Mouse (Mus musculus) intestine, embryonic 16.5 days (tissue): ENCODE data around the gene Gm13275. TPM values are rescaled to one million over a fixed set of nuclear protein-coding genes. Genes with fewer than 3 reads are reported as not detected.
A peak's percentile ranks its signal among the peaks of the same experiment; 100 is the strongest.
"Not testable (repeated sequence)": the region's sequence is repeated elsewhere in the genome, so short reads cannot be mapped to it uniquely, and the experiment has no call there.

ENCODE experiments used
- ATAC-seq: fragments of 200-750 bp; cut with Nextera tagmentation; 2 replicates; pipeline ENCODE4 v1.8.0; 2017; ENCODE audit warnings: moderate TSS enrichment, moderate library complexity
- H3K27ac ChIP-seq: fragments of 300-500 bp; sonication (generic); 2 replicates; pipeline ENCODE4 v1.5.1; 2014; ENCODE audit warnings: mild to moderate bottlenecking, low read length
- H3K27me3 ChIP-seq: fragments of 300-500 bp; sonication (generic); replicated peaks from 2 replicates; pipeline ENCODE4 v1.6.1; 2014; ENCODE audit warnings: low read length, control low read depth, mixed read lengths; ENCODE audit not compliant: control insufficient read depth, insufficient read depth
- H3K36me3 ChIP-seq: fragments of 300-500 bp; sonication (generic); 2 replicates; pipeline ENCODE4 v1.6.1; 2014; ENCODE audit warnings: low read length, control low read depth; ENCODE audit not compliant: control insufficient read depth, insufficient read depth
- H3K4me1 ChIP-seq: fragments of 300-500 bp; sonication (generic); 2 replicates; pipeline ENCODE4 v1.6.1; 2014; ENCODE audit warnings: low read length, control low read depth, mixed read lengths; ENCODE audit not compliant: control insufficient read depth, insufficient read depth
- H3K4me2 ChIP-seq: fragments of 300-500 bp; sonication (generic); 2 replicates; pipeline ENCODE4 v1.6.1; 2014; ENCODE audit warnings: low read depth, low read length, control low read depth
- H3K4me3 ChIP-seq: fragments of 300-500 bp; sonication (generic); 2 replicates; pipeline ENCODE4 v1.5.1; 2014; ENCODE audit warnings: mild to moderate bottlenecking, low read length
- H3K9ac ChIP-seq: fragments of 300-500 bp; sonication (generic); 2 replicates; pipeline ENCODE4 v1.6.1; 2014; ENCODE audit warnings: low read depth, low read length
- H3K9me3 ChIP-seq: fragments of 300-500 bp; sonication (generic); 2 replicates; pipeline ENCODE4 v1.6.1; 2016; ENCODE audit warnings: low read length, control low read depth; ENCODE audit not compliant: control insufficient read depth
- WGBS: fragments of 180-500 bp; shearing (Covaris S2); extraction: QIAGEN DNeasy Blood & Tissue Kit; methylation state at CpG from one replicate; pipeline ENCODE4 v1.1.7; 2014; 5-methylcytosine and 5-hydroxymethylcytosine counted together
- polyA plus RNA-seq: library from polyadenylated mRNA; unstranded; fragments of >200 nt; fragmentation: Nextera tagmentation; extraction: Ambion mirVana; gene quantifications from 2 replicates; pipeline ENCODE4 v1.2.1, GENCODE M21; 2015

Gene Gm13275
- not detected in 2 replicates for polyA plus RNA-seq

GRCm38 (mm10) chr4:88793936-88794675 lies at the start of gene Gm13275:
Gene Gm13275, plus strand, starts transcription at chr4:88794487.
- H3K9me3 ChIP-seq, H3K4me3 ChIP-seq, H3K9ac ChIP-seq, ATAC-seq, H3K4me2 ChIP-seq, H3K36me3 ChIP-seq, H3K27me3 ChIP-seq, H3K4me1 ChIP-seq, H3K27ac ChIP-seq: not testable (repeated sequence)
- WGBS, result 0% methylated on average over 9 of the region's 52 CpGs

GRCm38 (mm10) chr4:88749926-88750325 lies 44.4 kb upstream of the Gm13275 start:
- no peak overlapping the region for H3K4me3 ChIP-seq
- no peaks in the 10 kb centered on the region for H3K36me3 ChIP-seq
- no peaks in the 10 kb centered on the region for H3K4me1 ChIP-seq
- H3K4me2 ChIP-seq, result no peak overlapping the region
- WGBS, result 59% methylated on average over 6 of the region's 6 CpGs
- no peaks in the 10 kb centered on the region for H3K27me3 ChIP-seq
- ATAC-seq, result no peak
- H3K27ac ChIP-seq, result no peak overlapping the region
- no peak overlapping the region for H3K9ac ChIP-seq
- no peaks in the 10 kb centered on the region for H3K9me3 ChIP-seq

- ATAC-seq, H3K27me3 ChIP-seq, H3K36me3 ChIP-seq, H3K4me2 ChIP-seq, H3K4me3 ChIP-seq, H3K9ac ChIP-seq, H3K4me1 ChIP-seq, H3K27ac ChIP-seq, H3K9me3 ChIP-seq: not testable (repeated sequence)
- WGBS, result 74% methylated on average over 14 of the region's 15 CpGs
Measured at GRCm38 (mm10) chr4:88754818-88755340, 39.4 kb upstream of the Gm13275 start, which contains the start of gene Gm13271. Gene Gm13271, plus strand, starts transcription at chr4:88754868.

- not testable (repeated sequence) for H3K9me3 ChIP-seq, H3K36me3 ChIP-seq, H3K4me1 ChIP-seq, H3K27me3 ChIP-seq
- peak overlapping the region; percentile 59 for H3K4me2 ChIP-seq
- 10% methylated on average over 28 of the region's 31 CpGs for WGBS
- ATAC-seq, result peak; percentile 33; the same call in 1 of the 2 replicates
- H3K27ac ChIP-seq, result peak overlapping the region; percentile 94
- H3K9ac ChIP-seq, result peak overlapping the region; percentile 72
- peak overlapping the region; percentile 49 for H3K4me3 ChIP-seq
Measured at GRCm38 (mm10) chr4:88756581-88757513, 37.4 kb upstream of the Gm13275 start.

- H3K27ac ChIP-seq, result peak overlapping the region; percentile 94
- WGBS, result under 1% methylated on average over 19 of the region's 21 CpGs
- H3K9ac ChIP-seq, result peak overlapping the region; percentile 72
- not testable (repeated sequence) for H3K4me1 ChIP-seq, H3K36me3 ChIP-seq, H3K27me3 ChIP-seq, H3K9me3 ChIP-seq
- H3K4me3 ChIP-seq, result peak overlapping the region; percentile 49
- peak; percentile 100 for ATAC-seq
- peak overlapping the region; percentile 59 for H3K4me2 ChIP-seq
Measured at GRCm38 (mm10) chr4:88757628-88758031, 36.7 kb upstream of the Gm13275 start.

GRCm38 (mm10) chr4:88758751-88759150 lies 35.5 kb upstream of the Gm13275 start:
- H3K4me1 ChIP-seq, ATAC-seq, H3K4me2 ChIP-seq, H3K9ac ChIP-seq, H3K4me3 ChIP-seq, H3K27me3 ChIP-seq, H3K27ac ChIP-seq, H3K9me3 ChIP-seq, H3K36me3 ChIP-seq: not testable (repeated sequence)
- WGBS, result 79% methylated on average over 9 of the region's 9 CpGs

- Histone ChIP-seq H3K4me3 (peak within 1 kb of the TSS; percentile 37), H3K4me2 (peak within 1 kb of the TSS; percentile 39), H3K9ac (peak within 1 kb of the TSS; percentile 24; the same call in 1 of the 2 replicates), H3K27ac (peak within 1 kb of the TSS; percentile 51)
- H3K9me3 ChIP-seq, H3K4me1 ChIP-seq, H3K36me3 ChIP-seq, ATAC-seq, H3K27me3 ChIP-seq: not testable (repeated sequence)
- WGBS, result 25% methylated on average over 10 of the region's 14 CpGs
Measured at GRCm38 (mm10) chr4:88759610-88760268, 34.5 kb upstream of the Gm13275 start, which contains the start of gene Gm13283. Gene Gm13283, plus strand, starts transcription at chr4:88760119.

- Histone ChIP-seq H3K4me3 (peak overlapping the region; percentile 37), H3K27ac (peak overlapping the region; percentile 51), H3K4me2 (peak overlapping the region; percentile 39), H3K9ac (peak overlapping the region; percentile 24; the same call in 1 of the 2 replicates)
- H3K9me3 ChIP-seq, H3K27me3 ChIP-seq, H3K36me3 ChIP-seq, H3K4me1 ChIP-seq, ATAC-seq: not testable (repeated sequence)
- WGBS, result 0% methylated on average over 21 of the region's 28 CpGs
Measured at GRCm38 (mm10) chr4:88760431-88760830, 33.9 kb upstream of the Gm13275 start.

- not testable (repeated sequence) for ATAC-seq, H3K4me1 ChIP-seq, H3K9me3 ChIP-seq, H3K9ac ChIP-seq, H3K27me3 ChIP-seq, H3K4me2 ChIP-seq, H3K27ac ChIP-seq, H3K36me3 ChIP-seq, H3K4me3 ChIP-seq
- 57% methylated on average over 6 of the region's 8 CpGs for WGBS
Measured at GRCm38 (mm10) chr4:88761776-88762175, 32.5 kb upstream of the Gm13275 start.
